Mouse (Mus musculus) lung, adult 2 months (tissue): Measurements from ENCODE around the gene Hspa1b.

ENCODE experiments used
- CTCF ChIP-seq: fragments of 200-500 bp; IDR thresholded peaks from 2 replicates; pipeline ENCODE4 v1.5.1; 2011; ENCODE audit warnings: mild to moderate bottlenecking, low read length, control low read depth; ENCODE audit not compliant: insufficient read depth
- POLR2A ChIP-seq: fragments of 200-500 bp; IDR thresholded peaks from 2 replicates; pipeline ENCODE4 v1.6.1; 2011; ENCODE audit warnings: low read depth, mild to moderate bottlenecking, control low read depth, low read length, borderline replicate concordance; ENCODE audit errors: extremely low read depth

DNA sequence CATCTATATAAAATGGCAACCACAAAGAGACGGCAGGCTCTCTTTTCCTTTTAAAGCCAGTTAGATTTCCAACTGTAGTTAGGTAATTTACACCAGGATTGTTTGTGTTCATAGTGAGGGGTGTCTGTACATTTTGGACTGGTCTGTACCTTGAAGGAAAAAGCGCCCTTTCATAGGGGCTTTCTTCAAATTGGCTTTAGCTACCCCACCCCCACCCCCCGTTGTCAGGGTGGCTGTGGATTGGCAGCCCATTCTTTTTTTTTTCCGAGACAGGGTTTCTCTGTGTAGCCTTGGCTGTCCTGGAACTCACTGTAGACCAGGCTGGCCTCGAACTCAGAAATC lies 38.1 kb upstream of the Hspa1b start:
- TF ChIP-seq CTCF (no peak), POLR2A (no peak)
